Mouse (Mus musculus): Measurements from ENCODE around the gene Rnf24. TPM values are rescaled to one million over a fixed set of nuclear protein-coding genes. Genes with fewer than 3 reads are reported as not detected.

Gene Rnf24
- 7.1 and 11.0 TPM in 2 replicates for total RNA-seq (2017)

- ATAC-seq (replicated peaks in 1 of 2; ENCODE audit: insufficient read depth in 1 of 2, low FRiP score in 2 of 2, low TSS enrichment in 1 of 2, low read depth in 1 of 2, poor library complexity in 2 of 2, severe bottlenecking in 2 of 2): peak; percentile 78 to 86
These were observed at the start of gene Rnf24 for GRCm38 (mm10) chr2:131352747-131353563. Rnf24 (minus strand) TSS chr2:131352892.

DNA sequence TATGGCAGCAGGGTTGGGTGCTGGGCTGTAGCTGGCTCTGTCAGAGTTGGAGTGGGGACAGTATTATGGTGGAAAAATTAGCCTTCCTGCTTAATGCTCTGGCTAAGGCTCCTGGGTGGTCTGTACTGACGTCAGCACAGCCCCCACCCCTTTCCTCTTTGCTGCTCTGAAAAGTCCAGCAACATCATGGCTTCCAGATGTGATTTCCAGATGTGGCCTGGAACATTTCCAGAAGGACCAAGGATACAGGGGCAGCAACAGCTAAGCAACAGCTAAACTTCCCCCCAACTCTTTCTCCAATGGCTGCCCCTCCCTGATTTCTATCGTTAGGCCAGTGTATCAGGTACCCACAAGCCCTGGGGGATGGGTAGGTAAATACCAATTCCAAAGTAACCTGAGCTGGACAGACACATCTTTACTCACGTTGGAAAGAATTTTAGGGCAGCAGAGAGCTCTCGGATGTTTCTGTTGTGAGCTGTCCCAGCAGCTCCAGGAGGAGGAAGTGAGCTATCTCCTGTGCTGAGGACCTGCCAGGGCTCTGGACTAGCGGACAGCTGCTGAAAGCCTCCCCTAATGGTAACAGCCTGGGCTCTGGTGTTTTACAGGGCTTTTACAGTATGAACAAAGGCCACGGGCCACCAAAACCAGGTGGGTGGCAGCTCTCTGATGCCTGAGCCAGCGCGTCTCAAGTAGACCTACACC is 49.3 kb upstream of the Rnf24 start:
- no peak for ATAC-seq (replicated peaks in 1 of 2; ENCODE audit: insufficient read depth in 1 of 2, low FRiP score in 2 of 2, low TSS enrichment in 1 of 2, low read depth in 1 of 2, poor library complexity in 2 of 2, severe bottlenecking in 2 of 2)

GRCm38 (mm10) chr2:131400846-131401245 is 48.2 kb upstream of the Rnf24 start:
- ATAC-seq (replicated peaks in 1 of 2; ENCODE audit: insufficient read depth in 1 of 2, low FRiP score in 2 of 2, low TSS enrichment in 1 of 2, low read depth in 1 of 2, poor library complexity in 2 of 2, severe bottlenecking in 2 of 2): no peak

DNA sequence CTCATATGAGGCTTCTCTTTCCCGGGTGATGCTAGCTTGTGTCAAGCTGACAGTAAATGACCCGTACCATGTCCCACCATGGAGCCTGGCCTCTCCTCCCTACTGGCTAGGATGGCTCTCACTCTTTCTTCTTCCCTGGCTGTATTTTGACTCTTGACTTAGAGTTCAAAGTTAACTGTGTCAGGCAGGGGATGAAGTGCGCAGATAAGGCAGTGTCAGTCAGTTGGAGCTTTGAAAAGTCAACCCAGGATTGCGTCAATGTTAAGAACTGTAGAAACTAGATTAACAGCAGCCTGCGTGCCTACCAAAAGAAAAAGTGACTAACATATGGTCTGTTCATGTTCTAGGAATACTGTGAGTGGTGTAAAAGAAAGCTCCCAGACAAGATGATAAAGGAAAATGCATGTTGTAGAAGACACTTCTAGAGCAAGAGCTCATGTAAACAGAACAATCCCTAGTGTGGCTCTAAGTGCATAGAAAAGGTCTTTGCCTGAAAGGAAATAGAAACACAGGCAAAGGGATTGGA is 44.7 kb upstream of the Rnf24 start:
- ATAC-seq (replicated peaks in 1 of 2; ENCODE audit: insufficient read depth in 1 of 2, low FRiP score in 2 of 2, low TSS enrichment in 1 of 2, low read depth in 1 of 2, poor library complexity in 2 of 2, severe bottlenecking in 2 of 2): no peak

DNA sequence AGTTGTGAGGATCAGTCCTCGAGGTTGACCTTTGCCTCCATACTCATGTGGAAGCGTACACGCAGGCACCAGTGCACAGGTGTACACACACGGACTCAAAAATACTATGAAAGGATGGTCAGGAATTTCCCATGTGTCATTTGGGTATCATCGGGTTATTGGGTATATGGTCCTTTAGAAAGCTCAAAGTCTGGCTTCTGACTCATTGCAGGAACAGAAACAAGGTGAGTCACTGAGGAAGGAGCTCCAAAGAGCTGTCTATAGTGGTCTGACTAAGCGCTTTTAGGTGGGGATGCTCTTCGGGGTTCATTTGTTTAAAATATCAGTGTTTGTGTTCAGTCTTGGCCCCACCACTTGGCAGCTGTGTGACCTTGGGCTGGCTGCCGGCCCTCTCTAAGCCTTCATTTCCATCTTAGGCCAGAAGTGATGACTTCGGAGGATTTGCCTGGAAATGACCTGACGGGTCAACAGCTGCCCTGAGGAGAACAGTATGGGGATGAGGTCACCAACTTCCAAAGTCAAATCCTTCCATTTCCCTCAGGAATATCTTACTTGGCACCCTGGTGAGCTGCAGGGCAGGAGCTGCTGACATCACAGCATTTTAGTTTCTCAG is 33.8 kb upstream of the Rnf24 start:
- no peak for ATAC-seq (replicated peaks in 1 of 2; ENCODE audit: insufficient read depth in 1 of 2, low FRiP score in 2 of 2, low TSS enrichment in 1 of 2, low read depth in 1 of 2, poor library complexity in 2 of 2, severe bottlenecking in 2 of 2)

- ATAC-seq (replicated peaks in 1 of 2; ENCODE audit: insufficient read depth in 1 of 2, low FRiP score in 2 of 2, low TSS enrichment in 1 of 2, low read depth in 1 of 2, poor library complexity in 2 of 2, severe bottlenecking in 2 of 2): no peak
These were observed 32.5 kb upstream of the Rnf24 start for GRCm38 (mm10) chr2:131385176-131385575.

GRCm38 (mm10) chr2:131379541-131379940 is 26.8 kb upstream of the Rnf24 start:
- ATAC-seq (replicated peaks in 1 of 2; ENCODE audit: insufficient read depth in 1 of 2, low FRiP score in 2 of 2, low TSS enrichment in 1 of 2, low read depth in 1 of 2, poor library complexity in 2 of 2, severe bottlenecking in 2 of 2): no peak

GRCm38 (mm10) chr2:131378872-131379271 is 26.2 kb upstream of the Rnf24 start:
- ATAC-seq (replicated peaks in 1 of 2; ENCODE audit: insufficient read depth in 1 of 2, low FRiP score in 2 of 2, low TSS enrichment in 1 of 2, low read depth in 1 of 2, poor library complexity in 2 of 2, severe bottlenecking in 2 of 2): no peak

DNA sequence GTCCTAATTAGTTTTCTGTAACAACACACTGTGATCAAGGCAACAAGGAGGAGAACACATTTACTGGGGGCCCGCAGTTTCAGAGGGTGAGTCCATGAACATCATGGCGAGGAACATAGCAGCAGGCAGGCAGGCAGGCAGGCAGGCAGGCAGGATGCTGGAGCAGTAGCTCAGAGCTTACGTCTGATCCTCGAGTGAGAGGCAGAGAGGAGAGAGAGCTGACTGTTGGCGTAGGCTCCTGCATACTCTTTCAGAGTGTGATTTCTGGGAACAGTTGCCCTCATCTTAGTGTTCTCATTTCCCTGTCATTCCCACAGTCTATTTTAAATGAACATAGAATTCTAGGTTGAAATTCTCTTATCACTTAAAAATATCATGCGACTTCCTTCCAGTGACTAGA is 24.4 kb upstream of the Rnf24 start:
- no peak for ATAC-seq (replicated peaks in 1 of 2; ENCODE audit: insufficient read depth in 1 of 2, low FRiP score in 2 of 2, low TSS enrichment in 1 of 2, low read depth in 1 of 2, poor library complexity in 2 of 2, severe bottlenecking in 2 of 2)

DNA sequence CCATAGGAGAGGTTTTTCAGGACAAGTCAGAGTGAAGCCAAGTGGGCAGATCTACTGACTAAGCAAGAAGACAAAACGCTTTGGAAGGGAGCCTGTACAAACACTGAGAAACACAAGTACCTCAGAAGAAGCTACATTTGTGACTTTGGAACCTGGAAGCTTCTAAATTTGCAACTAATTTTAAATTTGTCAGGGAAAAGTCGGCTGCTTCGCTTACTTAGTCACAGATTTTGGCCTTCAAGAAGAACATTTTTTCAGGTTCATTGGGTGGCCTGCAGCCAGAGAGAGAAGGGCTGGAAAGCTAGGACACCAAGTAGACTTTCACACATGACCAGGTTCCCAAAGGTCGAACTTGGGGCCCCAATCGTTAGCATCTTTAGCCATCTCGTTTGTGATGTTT is 21.0 kb upstream of the Rnf24 start:
- ATAC-seq (replicated peaks in 1 of 2; ENCODE audit: insufficient read depth in 1 of 2, low FRiP score in 2 of 2, low TSS enrichment in 1 of 2, low read depth in 1 of 2, poor library complexity in 2 of 2, severe bottlenecking in 2 of 2): no peak

DNA sequence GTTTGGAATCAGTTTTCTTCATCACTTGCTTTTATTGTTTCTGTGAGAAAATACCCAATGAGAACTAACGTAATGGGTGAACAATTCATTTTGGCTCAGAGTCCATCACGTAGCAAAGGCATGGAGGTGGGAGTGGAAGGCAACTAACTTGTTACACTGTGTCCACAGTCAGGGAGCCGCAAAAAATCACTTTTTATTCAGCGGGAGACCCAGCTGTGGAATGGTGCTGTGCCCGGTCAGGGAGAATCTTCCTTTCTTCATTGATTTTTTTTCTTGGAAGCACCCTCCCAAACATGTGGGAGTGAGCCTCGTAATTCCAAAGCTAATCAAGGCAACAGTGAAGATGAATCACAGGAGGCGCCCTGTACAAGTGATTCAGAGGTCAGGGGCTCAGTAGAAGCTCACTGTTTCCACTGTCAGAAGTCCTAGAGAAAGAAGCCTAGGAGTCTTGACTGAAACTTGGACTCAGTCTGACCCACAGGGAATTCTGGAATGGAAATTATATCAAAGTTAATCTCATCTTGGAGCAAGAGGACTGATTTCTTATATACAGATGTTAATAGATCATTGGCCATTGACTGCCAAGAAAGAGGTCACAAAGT is 19.7 kb upstream of the Rnf24 start:
- ATAC-seq (replicated peaks in 1 of 2; ENCODE audit: insufficient read depth in 1 of 2, low FRiP score in 2 of 2, low TSS enrichment in 1 of 2, low read depth in 1 of 2, poor library complexity in 2 of 2, severe bottlenecking in 2 of 2): no peak

DNA sequence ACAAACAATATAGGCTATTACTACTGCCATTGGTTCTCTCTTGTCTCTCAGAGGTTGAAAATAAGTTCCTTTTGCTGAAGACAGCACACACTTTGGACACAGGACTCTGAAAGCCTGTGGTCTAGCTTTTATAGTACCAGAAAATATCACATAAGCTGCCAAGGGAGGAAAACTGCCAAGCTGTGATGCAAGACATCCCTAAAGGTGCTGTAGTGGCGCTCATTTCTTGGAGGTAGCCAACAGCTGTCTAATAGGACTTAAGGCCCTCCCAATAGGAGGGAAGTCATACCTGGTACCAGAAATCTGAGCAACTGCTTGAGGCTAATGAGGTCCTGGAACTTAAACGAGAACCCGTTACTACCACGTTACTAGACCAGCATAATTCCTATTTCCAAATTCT is 19.1 kb upstream of the Rnf24 start:
- ATAC-seq (replicated peaks in 1 of 2; ENCODE audit: insufficient read depth in 1 of 2, low FRiP score in 2 of 2, low TSS enrichment in 1 of 2, low read depth in 1 of 2, poor library complexity in 2 of 2, severe bottlenecking in 2 of 2): no peak

GRCm38 (mm10) chr2:131370828-131371227 is 18.1 kb upstream of the Rnf24 start:
- no peak for ATAC-seq (replicated peaks in 1 of 2; ENCODE audit: insufficient read depth in 1 of 2, low FRiP score in 2 of 2, low TSS enrichment in 1 of 2, low read depth in 1 of 2, poor library complexity in 2 of 2, severe bottlenecking in 2 of 2)

- no peak for ATAC-seq (replicated peaks in 1 of 2; ENCODE audit: insufficient read depth in 1 of 2, low FRiP score in 2 of 2, low TSS enrichment in 1 of 2, low read depth in 1 of 2, poor library complexity in 2 of 2, severe bottlenecking in 2 of 2)
These were observed 12.0 kb upstream of the Rnf24 start for GRCm38 (mm10) chr2:131364689-131365088.

- no peak for ATAC-seq (replicated peaks in 1 of 2; ENCODE audit: insufficient read depth in 1 of 2, low FRiP score in 2 of 2, low TSS enrichment in 1 of 2, low read depth in 1 of 2, poor library complexity in 2 of 2, severe bottlenecking in 2 of 2)
These were observed 5.8 kb upstream of the Rnf24 start for GRCm38 (mm10) chr2:131358481-131358880.

DNA sequence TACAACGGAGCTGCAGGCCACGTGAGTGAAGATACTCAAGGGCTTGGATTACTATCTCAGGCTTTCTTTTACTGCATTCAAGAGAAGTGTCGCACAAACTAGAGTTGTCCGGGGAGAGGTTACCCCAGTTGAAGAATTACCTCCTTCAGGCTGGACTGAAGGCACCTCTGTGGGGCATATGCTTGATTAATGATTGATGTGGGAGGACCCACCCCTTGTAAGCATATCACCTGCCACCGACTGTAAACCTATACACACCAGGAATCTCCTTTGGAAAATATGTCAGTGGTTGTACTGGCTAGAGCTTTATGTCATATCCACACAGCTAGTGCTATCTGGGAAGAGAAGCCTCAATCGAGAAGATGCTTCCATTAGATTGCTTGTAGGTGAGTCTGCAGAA is 1.4 kb upstream of the Rnf24 start:
- no peak for ATAC-seq (replicated peaks in 1 of 2; ENCODE audit: insufficient read depth in 1 of 2, low FRiP score in 2 of 2, low TSS enrichment in 1 of 2, low read depth in 1 of 2, poor library complexity in 2 of 2, severe bottlenecking in 2 of 2)

GRCm38 (mm10) chr2:131353564-131353915 is 848 bp upstream of the Rnf24 start:
- peak; percentile 70 for ATAC-seq (replicated peaks in 1 of 2; ENCODE audit: insufficient read depth in 1 of 2, low FRiP score in 2 of 2, low TSS enrichment in 1 of 2, low read depth in 1 of 2, poor library complexity in 2 of 2, severe bottlenecking in 2 of 2)
